Mouse (Mus musculus): ENCODE measurements around the gene Vars. TPM values are rescaled to one million over a fixed set of nuclear protein-coding genes. Genes with fewer than 3 reads are reported as not detected.

The Vars gene
- polyA plus RNA-seq, 1 experiment from 2014 or later = 124 TPM

- 1% methylated on average over 27 of the region's 27 CpGs for WGBS
- Histone ChIP-seq H3K9me3 (ENCODE audit: control insufficient read depth, low read length) (no peaks in the 10 kb centered on the region), H3K27ac (replicated peaks; ENCODE audit: low read depth, low read length) (peak overlapping the region; percentile 87), H3K4me2 (ENCODE audit: low read depth, severe bottlenecking) (peak overlapping the region; percentile 76), H3K9ac (ENCODE audit: low read length) (peak overlapping the region; percentile 79), H3K4me1 (ENCODE audit: control insufficient read depth, insufficient read depth, low read length) (peaks cover 28% of the 10 kb centered on the region), H3K27me3 (ENCODE audit: control insufficient read depth, insufficient read depth, low read length) (no peaks in the 10 kb centered on the region), H3K4me3 (ENCODE audit: low read depth, low read length) (peak overlapping the region; percentile 71), H3K36me3 (ENCODE audit: control insufficient read depth, insufficient read depth, low read length) (peaks cover 15% of the 10 kb centered on the region)
- peak; percentile 80 for DNase-seq (ENCODE audit: low spot score)
- ATAC-seq (ENCODE audit: insufficient number of reproducible peaks, low FRiP score, low TSS enrichment, low read depth) = no peak
These were observed 49.5 kb downstream of the Vars start for GRCm38 (mm10) chr17:35050126-35050750.

GRCm38 (mm10) chr17:35051156-35052086 is 50.6 kb downstream of the Vars start:
- no peaks in the 10 kb centered on the region for H3K27me3 ChIP-seq (ENCODE audit: control insufficient read depth, insufficient read depth, low read length)
- DNase-seq (ENCODE audit: low spot score) (peak; percentile 59), ATAC-seq (ENCODE audit: insufficient number of reproducible peaks, low FRiP score, low TSS enrichment, low read depth) (peak; percentile 26; the same call in 1 of the 2 replicates)
- peaks cover 19% of the 10 kb centered on the region for H3K36me3 ChIP-seq (ENCODE audit: control insufficient read depth, insufficient read depth, low read length)
- peaks cover 25% of the 10 kb centered on the region for H3K4me1 ChIP-seq (ENCODE audit: control insufficient read depth, insufficient read depth, low read length)
- H3K27ac ChIP-seq (replicated peaks; ENCODE audit: low read depth, low read length) = peak overlapping the region; percentile 85
- WGBS = 4% methylated on average over 21 of the region's 21 CpGs
- no peaks in the 10 kb centered on the region for H3K9me3 ChIP-seq (ENCODE audit: control insufficient read depth, low read length)
- H3K9ac ChIP-seq (ENCODE audit: low read length) = peak overlapping the region; percentile 70
- peak overlapping the region; percentile 76 for H3K4me2 ChIP-seq (ENCODE audit: low read depth, severe bottlenecking)
- peak overlapping the region; percentile 71 for H3K4me3 ChIP-seq (ENCODE audit: low read depth, low read length)

GRCm38 (mm10) chr17:35052271-35052798 is 51.5 kb downstream of the Vars start:
- Histone ChIP-seq H3K4me2 (ENCODE audit: low read depth, severe bottlenecking) (peak overlapping the region; percentile 76), H3K9me3 (ENCODE audit: control insufficient read depth, low read length) (no peaks in the 10 kb centered on the region), H3K36me3 (ENCODE audit: control insufficient read depth, insufficient read depth, low read length) (peaks cover 19% of the 10 kb centered on the region), H3K27me3 (ENCODE audit: control insufficient read depth, insufficient read depth, low read length) (no peaks in the 10 kb centered on the region), H3K4me1 (ENCODE audit: control insufficient read depth, insufficient read depth, low read length) (peaks cover 25% of the 10 kb centered on the region), H3K9ac (ENCODE audit: low read length) (peak overlapping the region; percentile 70; the same call in 1 of the 2 replicates), H3K27ac (replicated peaks; ENCODE audit: low read depth, low read length) (peak overlapping the region; percentile 85; the same call in 1 of the 2 replicates), H3K4me3 (ENCODE audit: low read depth, low read length) (peak overlapping the region; percentile 71; the same call in 1 of the 2 replicates)
- ATAC-seq (ENCODE audit: insufficient number of reproducible peaks, low FRiP score, low TSS enrichment, low read depth) (no peak), DNase-seq (ENCODE audit: low spot score) (no peak)
- 88% methylated on average over 12 of the region's 12 CpGs for WGBS

GRCm38 (mm10) chr17:35055691-35056495 is 55.1 kb downstream of the Vars start:
- Histone ChIP-seq H3K4me3 (ENCODE audit: low read depth, low read length) (no peak overlapping the region), H3K27ac (replicated peaks; ENCODE audit: low read depth, low read length) (no peak overlapping the region), H3K4me2 (ENCODE audit: low read depth, severe bottlenecking) (no peak overlapping the region), H3K36me3 (ENCODE audit: control insufficient read depth, insufficient read depth, low read length) (peaks cover 21% of the 10 kb centered on the region), H3K9ac (ENCODE audit: low read length) (no peak overlapping the region), H3K9me3 (ENCODE audit: control insufficient read depth, low read length) (no peaks in the 10 kb centered on the region), H3K27me3 (ENCODE audit: control insufficient read depth, insufficient read depth, low read length) (no peaks in the 10 kb centered on the region), H3K4me1 (ENCODE audit: control insufficient read depth, insufficient read depth, low read length) (peaks cover 15% of the 10 kb centered on the region)
- WGBS = 88% methylated on average over 7 of the region's 7 CpGs
- DNase-seq (ENCODE audit: low spot score) (no peak), ATAC-seq (ENCODE audit: insufficient number of reproducible peaks, low FRiP score, low TSS enrichment, low read depth) (no peak)

- 81% methylated on average over 3 of the region's 3 CpGs for WGBS
- H3K27ac ChIP-seq (replicated peaks; ENCODE audit: low read depth, low read length) = no peak overlapping the region
- no peaks in the 10 kb centered on the region for H3K27me3 ChIP-seq (ENCODE audit: control insufficient read depth, insufficient read depth, low read length)
- DNase-seq (ENCODE audit: low spot score) (no peak), ATAC-seq (ENCODE audit: insufficient number of reproducible peaks, low FRiP score, low TSS enrichment, low read depth) (no peak)
- peaks cover 30% of the 10 kb centered on the region for H3K36me3 ChIP-seq (ENCODE audit: control insufficient read depth, insufficient read depth, low read length)
- no peak overlapping the region for H3K9ac ChIP-seq (ENCODE audit: low read length)
- H3K4me3 ChIP-seq (ENCODE audit: low read depth, low read length) = no peak overlapping the region
- H3K9me3 ChIP-seq (ENCODE audit: control insufficient read depth, low read length) = no peaks in the 10 kb centered on the region
- peaks cover 9% of the 10 kb centered on the region for H3K4me1 ChIP-seq (ENCODE audit: control insufficient read depth, insufficient read depth, low read length)
- no peak overlapping the region for H3K4me2 ChIP-seq (ENCODE audit: low read depth, severe bottlenecking)
These were observed 56.3 kb downstream of the Vars start for GRCm38 (mm10) chr17:35057090-35057489.

- H3K4me3 ChIP-seq (ENCODE audit: low read depth, low read length) = peak overlapping the region; percentile 62; the same call in 1 of the 2 replicates
- peaks cover 26% of the 10 kb centered on the region for H3K36me3 ChIP-seq (ENCODE audit: control insufficient read depth, insufficient read depth, low read length)
- DNase-seq (ENCODE audit: low spot score) (no peak), ATAC-seq (ENCODE audit: insufficient number of reproducible peaks, low FRiP score, low TSS enrichment, low read depth) (no peak)
- peak overlapping the region; percentile 82; the same call in 1 of the 2 replicates for H3K27ac ChIP-seq (replicated peaks; ENCODE audit: low read depth, low read length)
- no peak overlapping the region; the same call in 1 of the 2 replicates for H3K9ac ChIP-seq (ENCODE audit: low read length)
- WGBS = 72% methylated on average over 9 of the region's 9 CpGs
- no peaks in the 10 kb centered on the region for H3K9me3 ChIP-seq (ENCODE audit: control insufficient read depth, low read length)
- H3K27me3 ChIP-seq (ENCODE audit: control insufficient read depth, insufficient read depth, low read length) = no peaks in the 10 kb centered on the region
- peaks cover 7% of the 10 kb centered on the region for H3K4me1 ChIP-seq (ENCODE audit: control insufficient read depth, insufficient read depth, low read length)
- H3K4me2 ChIP-seq (ENCODE audit: low read depth, severe bottlenecking) = peak overlapping the region; percentile 95
These were observed 57.5 kb downstream of the Vars start for GRCm38 (mm10) chr17:35058316-35058715.

GRCm38 (mm10) chr17:35058911-35059892 is 58.4 kb downstream of the Vars start, which contains the start of gene Ddah2:
Gene Ddah2, plus strand, starts transcription at chr17:35059035.
- H3K27ac ChIP-seq (replicated peaks; ENCODE audit: low read depth, low read length) = peak within 1 kb of the TSS; percentile 82
- H3K27me3 ChIP-seq (ENCODE audit: control insufficient read depth, insufficient read depth, low read length) = no peaks in the 10 kb centered on the region; the same call in 1 of the 2 replicates
- peak; percentile 96 for DNase-seq (ENCODE audit: low spot score)
- ATAC-seq (ENCODE audit: insufficient number of reproducible peaks, low FRiP score, low TSS enrichment, low read depth) = peak; percentile 90
- peaks cover 7% of the 10 kb centered on the region for H3K4me1 ChIP-seq (ENCODE audit: control insufficient read depth, insufficient read depth, low read length)
- no peaks in the 10 kb centered on the region for H3K9me3 ChIP-seq (ENCODE audit: control insufficient read depth, low read length)
- peaks cover 18% of the 10 kb centered on the region for H3K36me3 ChIP-seq (ENCODE audit: control insufficient read depth, insufficient read depth, low read length)
- under 1% methylated on average over 57 of the region's 57 CpGs for WGBS
- H3K4me3 ChIP-seq (ENCODE audit: low read depth, low read length) = peak within 1 kb of the TSS; percentile 62
- H3K9ac ChIP-seq (ENCODE audit: low read length) = peak within 1 kb of the TSS; percentile 90
- H3K4me2 ChIP-seq (ENCODE audit: low read depth, severe bottlenecking) = peak within 1 kb of the TSS; percentile 95

Data from limb, embryonic 11.5 days (tissue).